Mouse (Mus musculus): ENCODE data around the gene Ccdc47.
A peak's percentile ranks its signal among the peaks of the same experiment; 100 is the strongest.

The Ccdc47 gene

DNA sequence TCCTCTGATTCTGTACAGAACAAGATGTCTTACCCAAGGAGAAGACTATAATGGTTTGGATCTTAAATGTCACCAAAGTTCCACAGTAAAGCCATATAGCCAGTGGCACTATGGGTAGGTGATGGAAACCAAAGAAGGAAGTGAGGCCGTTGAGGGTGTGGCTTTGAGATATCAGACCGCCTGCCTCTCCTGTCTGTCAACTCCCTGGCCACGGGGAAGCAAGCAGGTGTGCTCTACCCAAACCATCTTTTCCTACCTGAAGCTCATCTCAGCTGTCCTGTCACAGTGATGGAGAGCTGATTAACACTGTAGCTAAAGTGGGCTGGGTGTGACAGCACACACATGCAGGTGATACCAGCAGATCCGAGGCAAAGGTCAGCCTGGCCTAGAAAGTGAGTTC is 17.9 kb downstream of the Ccdc47 start:
- no peak for DNase-seq (ENCODE audit: low spot score in 2 of 2)

DNA sequence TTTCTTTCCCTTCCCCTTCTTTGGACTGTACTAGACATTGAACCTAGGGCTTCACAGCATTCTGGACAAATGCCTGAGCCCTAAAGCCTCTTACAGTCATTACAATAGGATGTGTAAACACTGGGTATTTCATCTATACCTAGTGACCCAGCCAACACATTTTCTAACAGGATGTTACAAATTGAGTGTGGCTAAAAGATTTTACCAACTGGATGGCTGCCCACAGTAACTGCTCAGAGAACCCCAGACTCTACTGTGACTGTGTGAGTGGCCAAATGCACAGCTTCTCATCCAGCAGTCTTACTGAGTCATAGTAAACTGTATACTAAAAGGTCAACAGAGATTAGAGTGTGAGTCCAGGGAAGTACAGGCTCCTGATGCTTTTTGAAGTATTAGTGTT is 20.8 kb downstream of the Ccdc47 start:
- no peak for DNase-seq (ENCODE audit: low spot score in 2 of 2)

DNA sequence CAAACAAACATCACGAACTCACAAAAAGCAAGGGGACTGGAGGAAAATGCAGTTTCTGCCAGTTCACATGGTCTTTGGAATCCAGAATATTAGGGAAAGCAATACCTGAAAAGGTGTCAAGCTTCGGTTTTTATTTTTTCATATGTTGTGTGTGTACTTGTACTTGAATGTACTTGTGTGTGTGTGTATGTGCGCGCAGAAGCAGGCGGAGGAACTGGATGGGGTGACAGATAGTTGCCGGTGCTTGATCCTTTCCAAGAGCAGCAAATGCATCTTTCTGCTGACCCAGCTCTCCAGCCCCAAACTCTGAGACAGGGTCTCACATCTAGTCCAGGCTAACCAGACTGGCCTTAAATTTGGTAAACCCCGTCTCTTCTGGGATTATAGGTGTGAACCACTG is 21.3 kb downstream of the Ccdc47 start:
- no peak for DNase-seq (ENCODE audit: low spot score in 2 of 2)

DNA sequence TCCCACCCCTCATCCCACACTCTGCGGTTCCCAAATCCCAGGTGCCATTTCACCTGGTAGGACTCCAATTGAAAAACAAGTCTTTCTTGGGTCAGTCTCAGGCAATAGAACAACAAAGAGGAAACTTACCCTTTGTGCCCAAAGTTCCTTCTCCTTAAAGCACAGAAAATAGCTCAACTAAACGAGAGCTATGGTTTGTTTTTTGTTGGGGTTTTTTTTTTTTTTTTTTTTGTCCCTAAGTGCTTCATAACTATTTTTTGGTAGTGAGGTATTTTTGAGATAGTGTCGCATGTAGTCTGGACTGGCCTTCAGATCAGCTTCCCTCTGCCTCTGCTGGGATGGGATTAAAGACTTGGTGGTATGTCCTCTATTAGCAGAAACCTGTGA is 22.0 kb downstream of the Ccdc47 start:
- DNase-seq (ENCODE audit: low spot score in 2 of 2): no peak

DNA sequence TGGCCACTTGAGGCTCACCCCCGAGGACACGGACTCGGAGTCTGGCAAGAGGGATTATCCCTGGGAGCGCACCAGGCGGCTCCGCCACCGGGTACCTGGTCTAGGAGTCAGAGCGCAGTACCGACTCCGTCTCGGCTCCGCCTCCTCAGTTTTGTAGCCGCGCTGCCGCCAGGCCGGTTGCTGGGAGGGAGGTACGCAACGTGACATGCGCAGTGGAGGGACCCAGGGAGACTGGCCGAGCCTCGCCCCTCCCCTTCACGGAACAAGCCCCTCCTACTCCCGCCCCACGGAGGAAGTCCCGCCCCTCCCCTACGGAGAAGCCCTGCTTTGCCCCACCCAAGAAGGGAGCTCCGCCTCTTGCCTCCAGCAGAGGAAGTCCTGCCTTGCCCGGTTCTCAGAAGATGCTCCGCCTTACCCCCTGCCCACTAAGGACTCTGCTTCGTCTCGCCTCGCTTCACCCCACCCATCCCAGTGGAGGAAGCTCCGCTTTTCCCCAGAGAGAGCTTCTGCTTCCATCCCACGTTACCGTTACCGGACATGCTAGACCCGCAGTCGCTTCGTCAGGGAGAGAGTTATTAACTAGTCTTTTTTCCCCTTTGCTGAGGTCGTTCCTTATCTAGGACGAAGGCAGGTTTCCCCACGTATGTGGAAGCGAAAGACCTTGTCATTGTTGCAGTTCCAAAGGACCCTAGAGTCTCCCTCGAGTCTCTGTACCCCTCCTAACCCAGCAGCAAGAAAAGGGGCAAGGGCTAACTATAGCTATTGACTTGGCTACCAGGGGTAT is 22.6 kb downstream of the Ccdc47 start:
- peak; percentile 88 to 95 for DNase-seq (ENCODE audit: low spot score in 2 of 2)

DNA sequence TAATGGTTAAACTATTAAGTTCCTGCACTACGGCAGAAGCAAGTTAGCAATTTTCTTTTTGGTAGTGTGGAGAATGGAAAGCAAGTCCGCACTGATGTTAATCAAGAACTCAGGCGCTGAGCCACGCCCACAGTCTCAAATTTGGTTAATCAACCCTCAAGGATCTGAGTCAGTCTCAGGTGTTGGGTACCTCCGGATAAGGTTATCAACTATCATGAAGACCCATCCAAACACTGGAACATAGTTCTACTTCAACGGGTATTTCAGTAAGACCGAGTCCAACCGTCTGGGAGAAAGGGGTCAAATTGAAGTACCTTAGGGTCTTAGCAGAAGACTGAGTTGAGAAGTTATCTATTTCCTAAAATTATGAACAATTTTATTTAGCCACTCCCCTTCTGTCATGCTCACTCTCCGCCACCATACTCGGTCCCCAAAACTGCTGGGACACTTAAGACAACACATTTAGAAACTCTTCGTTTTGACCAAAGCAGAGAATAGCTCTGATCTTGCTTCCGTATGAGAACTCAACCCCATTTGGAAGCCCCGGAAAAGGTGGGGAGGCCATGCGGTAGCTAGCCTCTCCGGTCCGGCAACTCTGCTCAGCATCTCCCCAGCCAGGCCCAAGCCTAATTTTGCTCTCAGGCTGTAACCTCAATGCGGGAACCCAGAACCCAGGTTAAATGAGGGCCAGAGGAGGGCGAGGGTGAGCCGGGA is 23.3 kb downstream of the Ccdc47 start:
- no peak for DNase-seq (ENCODE audit: low spot score in 2 of 2)

DNA sequence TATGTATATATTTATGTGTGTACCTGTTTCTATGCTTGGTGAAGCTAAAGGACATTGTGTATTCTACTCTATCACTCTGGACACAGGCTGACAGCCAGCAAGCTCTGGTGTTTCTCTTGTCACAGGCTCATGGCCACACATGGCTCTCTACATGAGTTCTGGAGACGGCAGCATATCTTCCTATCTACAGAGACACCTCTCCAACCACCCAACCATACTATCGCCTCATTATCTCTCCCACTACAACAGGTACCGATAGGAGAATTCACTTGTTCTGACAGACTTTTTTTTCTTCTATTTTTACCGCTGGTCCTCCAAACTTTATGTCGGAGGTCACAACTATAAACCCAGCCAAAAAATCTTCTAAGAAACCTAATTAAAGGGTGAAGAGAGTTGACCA is 23.9 kb downstream of the Ccdc47 start:
- DNase-seq (ENCODE audit: low spot score in 2 of 2): no peak

DNA sequence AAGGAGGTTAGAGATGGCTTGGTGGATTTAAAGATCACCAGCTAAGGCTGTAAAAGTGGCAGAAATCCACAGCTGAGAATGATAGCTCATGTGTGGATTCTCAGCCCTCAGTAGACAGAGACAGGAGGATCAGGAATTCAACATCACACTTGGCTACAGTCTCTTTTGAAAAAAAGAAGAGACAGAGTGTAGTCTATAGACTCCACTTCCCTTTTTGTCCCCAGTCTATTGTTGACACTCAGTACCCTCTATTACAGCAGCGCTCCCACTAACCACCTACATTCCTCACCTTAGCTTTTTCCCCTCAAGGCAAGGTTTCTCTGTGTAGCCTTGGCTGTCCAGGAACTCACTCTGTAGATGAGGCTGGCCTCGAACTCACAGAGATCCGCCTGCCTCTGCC is 24.4 kb downstream of the Ccdc47 start:
- no peak for DNase-seq (ENCODE audit: low spot score in 2 of 2)

DNA sequence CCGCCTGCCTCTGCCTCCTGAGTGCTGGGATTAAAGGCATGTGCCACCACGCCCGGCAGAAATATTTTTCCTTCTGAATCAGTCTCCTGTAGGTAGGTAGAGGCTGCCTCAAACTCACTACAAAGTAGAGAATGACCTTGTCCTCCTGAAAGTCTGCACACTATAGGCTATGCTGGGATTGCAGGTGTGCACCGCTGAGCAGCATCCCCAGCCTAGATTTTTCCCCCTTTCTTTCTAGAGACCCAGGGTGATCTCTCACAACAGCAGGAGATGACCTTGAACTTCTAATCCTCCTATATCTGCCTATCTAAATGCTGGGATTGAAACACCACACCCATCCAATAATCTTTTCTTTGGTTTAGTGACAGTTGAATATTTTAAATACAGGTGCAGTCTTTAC is 28.8 kb downstream of the Ccdc47 start:
- DNase-seq (ENCODE audit: low spot score in 2 of 2): no peak

DNA sequence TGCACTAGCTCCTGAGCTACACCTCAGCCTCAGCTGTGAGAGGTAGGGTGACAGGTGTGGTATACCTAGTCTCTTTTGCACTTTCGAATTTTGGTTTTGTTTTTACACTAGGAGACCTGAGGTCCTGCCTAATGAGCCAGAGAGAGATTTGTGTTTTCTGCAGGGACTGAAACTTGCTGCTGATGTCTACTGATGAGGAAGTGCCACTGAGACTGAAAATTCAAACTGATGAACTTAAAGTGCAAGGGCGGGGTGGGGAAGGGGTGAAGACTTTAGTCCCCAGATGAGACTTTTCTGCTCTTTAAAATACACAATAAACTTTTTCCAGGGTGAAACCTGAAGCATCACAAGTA is 35.7 kb downstream of the Ccdc47 start:
- DNase-seq (ENCODE audit: low spot score in 2 of 2): no peak

DNA sequence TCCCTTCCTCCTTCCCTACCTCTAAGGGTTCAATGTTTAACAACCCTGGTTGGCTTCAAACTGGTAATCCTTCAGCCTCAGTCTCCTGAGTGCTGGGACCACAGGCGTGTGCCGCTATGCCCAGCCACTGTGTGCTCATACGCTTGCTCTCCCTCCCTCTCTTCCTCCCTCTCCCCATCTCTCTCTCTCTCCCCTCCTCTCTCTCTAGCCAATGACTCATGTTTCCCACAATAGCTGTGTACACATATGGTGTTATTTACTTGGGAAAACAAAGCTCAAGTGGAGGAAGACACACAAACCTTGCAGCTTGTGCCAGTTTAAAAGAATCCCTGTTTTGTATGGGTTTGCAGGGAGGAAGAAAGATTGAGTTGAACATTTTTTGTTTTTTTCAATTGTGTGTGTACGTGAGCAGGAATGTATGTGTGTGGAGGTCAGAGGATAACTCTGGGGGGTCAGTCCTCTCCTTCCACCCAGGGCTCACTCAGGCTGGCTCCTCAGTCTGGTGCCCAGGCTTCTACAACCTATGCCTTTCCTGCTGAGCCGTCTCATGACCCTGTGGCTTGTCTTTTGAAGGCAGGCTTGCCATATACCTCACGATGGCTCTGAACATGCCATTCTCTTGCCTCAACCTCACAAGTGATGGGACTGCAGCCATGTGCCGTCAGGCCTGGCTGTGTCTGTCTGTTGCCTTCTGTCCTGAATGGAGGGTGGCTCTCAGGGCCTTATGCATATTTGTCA is 36.3 kb downstream of the Ccdc47 start:
- no peak for DNase-seq (ENCODE audit: low spot score in 2 of 2)

DNA sequence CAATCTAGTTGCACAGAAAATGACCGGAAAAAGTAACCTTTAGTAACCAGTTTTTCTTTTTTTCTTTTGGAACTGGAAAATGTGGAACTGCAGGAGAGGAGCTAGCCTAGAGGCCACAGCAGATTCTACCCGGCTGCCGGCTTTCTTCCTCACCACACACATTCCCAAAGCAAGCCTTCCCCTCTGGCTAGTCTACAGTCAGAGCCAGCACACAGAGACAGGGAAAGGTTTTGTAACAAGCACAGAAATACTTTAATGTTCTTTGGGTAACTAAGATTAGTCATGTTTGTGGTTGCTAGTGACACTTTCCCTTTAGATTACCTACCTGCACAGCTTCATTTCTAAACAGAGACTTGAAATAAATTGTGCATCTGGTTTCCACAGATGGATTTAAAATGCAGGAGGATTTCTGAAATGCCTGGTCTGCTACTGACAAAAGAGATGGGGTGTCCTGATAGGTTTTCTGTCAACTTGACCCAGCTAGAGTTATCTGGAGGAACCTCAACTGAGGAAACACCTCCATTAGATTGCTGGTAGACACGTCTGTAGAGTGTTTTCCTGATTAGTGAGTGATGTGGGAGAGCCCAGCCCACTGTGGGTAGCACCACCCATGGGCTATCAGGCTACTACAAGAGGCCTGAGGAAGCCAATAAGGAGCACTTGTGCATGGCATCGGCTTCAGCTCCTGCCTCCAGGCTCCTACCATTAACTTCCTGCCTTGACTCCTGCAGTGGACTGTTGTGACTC is 37.9 kb downstream of the Ccdc47 start:
- peak in 1 of 2 experiments; percentile 24 for DNase-seq (ENCODE audit: low spot score in 2 of 2)

DNA sequence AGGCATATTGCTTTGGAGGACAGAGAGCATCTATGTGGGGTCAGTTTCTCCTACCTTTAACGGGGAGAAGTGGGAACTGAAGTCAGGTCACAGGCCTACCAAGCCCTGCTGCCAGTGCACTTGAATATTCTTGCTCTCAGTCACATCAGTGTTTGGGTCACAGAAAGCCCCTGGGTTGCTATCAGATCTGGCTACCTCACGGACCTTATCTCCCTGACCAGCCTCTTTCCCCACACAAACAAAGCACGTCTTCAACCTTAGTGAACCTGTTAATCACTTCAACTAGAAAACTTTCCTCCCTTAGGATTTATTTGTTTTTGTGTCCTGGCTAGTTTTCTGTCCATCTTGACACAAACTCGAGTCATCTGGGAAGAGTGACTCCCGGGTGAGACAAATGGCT is 39.8 kb downstream of the Ccdc47 start:
- DNase-seq (ENCODE audit: low spot score in 2 of 2): no peak

DNA sequence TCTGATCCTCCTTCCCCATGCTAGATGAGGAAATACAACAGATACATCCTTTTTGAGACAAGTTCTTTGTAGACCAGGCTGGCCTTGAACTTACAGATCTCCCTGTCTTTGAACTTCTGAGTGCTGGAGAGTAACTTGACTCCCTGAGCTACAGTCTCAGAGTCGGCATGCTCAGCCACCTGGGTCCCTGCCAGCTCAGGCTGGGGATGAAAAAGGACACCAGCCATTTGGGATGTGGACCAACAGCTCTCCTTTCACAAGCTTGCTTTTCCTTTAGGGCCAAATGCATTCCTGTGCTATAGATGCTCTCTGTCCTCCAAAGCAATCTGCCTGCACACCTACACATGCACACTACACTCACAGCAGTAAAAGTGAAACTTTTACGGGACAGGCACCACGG is 41.1 kb downstream of the Ccdc47 start:
- DNase-seq (ENCODE audit: low spot score in 2 of 2): no peak

DNA sequence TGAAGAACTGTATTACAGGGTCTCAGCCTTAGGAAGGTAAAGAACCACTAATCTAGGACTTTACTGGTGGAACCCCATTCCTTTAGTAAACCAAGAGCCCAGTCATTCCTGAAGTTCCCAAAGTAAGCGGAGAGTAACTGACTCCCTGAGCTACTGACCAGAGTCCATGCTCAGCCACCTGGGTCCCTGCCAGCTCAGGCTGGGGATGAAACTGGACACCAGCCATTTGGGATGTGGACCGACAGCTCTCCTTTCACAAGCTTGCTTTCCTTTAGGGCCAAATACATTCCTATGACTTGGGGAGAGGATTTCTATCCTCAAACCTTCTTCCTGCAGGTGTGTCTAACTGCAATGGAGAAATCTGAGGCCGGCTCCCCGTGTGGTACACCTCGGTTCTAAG is 41.8 kb downstream of the Ccdc47 start:
- DNase-seq (ENCODE audit: low spot score in 2 of 2): no peak

DNA sequence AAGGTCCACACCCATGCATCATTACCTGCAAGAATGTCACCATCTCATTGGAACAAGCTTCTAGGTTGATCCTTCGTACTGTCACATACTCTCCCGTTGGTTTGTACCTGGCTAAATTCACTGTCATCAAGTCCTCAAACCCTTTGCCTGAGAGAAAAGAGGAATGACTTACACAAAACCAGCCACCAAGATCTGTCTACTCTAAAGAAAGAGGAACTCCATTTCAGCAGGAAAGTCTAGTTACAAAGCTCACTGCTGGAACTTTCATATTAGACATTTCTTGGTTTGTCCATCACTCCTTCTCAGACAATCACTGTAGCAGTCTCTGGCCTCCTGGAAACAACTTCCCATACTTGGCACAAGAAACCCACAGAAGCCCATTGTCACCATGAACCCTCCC is 42.9 kb downstream of the Ccdc47 start:
- DNase-seq (ENCODE audit: low spot score in 2 of 2): no peak

DNA sequence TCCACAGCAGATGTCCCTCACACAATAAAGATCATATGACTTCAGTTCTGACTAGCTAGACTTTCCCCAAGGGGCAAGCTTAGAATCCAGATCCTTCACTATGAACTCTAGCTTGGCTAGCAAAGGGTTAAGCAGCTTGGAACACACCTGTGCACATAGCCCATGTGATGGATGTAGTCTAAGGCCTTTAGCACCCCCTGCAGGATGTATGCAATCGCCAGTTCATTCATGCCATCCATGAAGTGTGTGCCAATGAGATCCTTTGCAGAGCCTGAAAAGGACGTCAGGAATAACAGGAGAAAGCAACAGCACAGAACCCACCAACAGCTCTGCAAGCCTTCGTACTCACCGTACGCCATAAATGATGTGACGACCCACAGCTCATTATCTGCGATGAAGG is 45.3 kb downstream of the Ccdc47 start:
- no peak for DNase-seq (ENCODE audit: low spot score in 2 of 2)

DNA sequence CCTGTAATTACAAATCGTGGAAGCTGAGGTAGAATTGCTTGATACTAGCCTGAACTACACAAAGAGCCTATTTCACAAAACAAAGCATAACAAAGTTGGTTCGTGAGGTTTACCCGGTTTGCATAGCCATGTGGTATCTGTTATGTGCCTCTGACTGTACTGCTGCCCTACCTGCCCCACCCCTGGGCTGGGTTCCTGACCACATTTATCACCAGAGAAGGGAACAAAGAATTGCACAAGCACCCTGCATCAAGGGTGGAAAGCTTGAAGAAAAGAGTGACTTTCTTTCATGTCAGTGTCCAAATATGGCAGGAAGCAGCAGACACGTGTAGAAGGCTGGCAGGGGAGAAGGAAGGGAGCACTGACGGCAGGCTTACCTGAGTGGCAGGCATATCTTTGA is 48.7 kb downstream of the Ccdc47 start:
- DNase-seq (ENCODE audit: low spot score in 2 of 2): no peak

DNA sequence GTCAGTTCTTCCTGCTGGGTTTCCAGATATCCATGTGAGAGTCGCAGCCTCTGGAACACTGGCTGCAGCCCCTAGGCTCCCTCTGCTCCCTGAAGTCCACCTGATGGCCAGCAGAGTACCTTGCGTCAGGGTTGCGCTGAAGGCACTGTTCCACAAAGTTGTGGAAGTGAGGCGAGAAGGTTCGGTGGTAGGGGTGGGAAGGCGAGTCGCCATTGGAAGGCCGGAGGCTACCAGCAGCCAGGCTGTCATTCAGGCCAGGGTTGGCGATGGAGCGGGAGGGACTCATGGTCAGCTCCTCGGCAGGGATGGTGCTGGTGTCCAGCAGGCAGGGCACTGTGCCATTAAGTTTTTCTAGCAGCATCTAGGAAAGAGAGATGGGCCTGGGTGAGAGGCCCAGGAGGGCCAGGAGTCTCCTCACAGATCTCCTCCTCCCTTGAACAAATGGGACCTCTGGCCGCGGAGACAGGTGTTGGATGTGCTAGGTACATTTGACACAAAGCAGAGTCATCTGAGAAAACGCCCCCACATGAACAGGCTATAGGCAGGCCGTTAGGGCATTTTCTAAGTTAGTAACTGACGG is 51.5 kb downstream of the Ccdc47 start:
- DNase-seq (ENCODE audit: low spot score in 2 of 2): no peak

DNA sequence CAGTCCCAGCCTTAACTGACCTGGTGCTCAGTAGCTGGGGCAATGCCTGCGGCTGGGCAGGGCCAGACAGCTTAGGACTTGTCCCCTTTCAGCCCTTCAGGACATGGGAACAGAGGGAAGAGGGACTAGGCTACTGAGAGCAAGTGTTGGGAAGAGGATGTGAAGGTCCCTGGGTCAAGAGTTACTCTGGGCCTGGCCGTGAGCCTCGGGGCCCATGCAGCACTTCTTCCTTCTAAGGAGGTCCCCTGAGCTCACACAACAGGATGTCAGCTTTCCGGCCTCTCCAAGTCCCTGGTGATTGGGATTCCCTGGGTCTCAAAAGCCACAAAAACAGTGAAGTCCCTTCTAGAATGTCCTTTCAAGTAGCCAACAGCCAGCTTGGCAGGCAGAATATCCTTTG is 52.6 kb downstream of the Ccdc47 start:
- no peak for DNase-seq (ENCODE audit: low spot score in 2 of 2)

DNA sequence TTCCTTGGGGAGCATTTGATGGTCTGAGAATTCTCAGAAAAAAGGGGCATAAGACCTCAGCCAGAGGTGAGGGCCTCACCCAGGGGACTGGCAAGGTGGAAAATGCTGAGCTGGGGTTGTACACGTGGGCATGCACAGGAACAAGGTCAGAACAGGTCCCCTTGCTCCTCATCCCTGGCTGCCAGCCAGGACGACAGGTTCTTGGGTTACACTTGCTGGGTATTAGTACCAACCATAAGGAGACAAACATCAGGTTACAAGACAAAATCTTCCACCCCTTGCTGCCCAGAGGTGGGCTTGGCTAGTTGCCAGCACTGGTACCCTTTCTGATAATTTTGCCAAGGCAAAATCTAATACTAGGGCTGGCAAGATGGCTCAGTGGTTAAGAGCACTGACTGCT is 53.9 kb downstream of the Ccdc47 start:
- DNase-seq (ENCODE audit: low spot score in 2 of 2): no peak

Measured in left cerebral cortex, adult 9 months (tissue).